Mouse (Mus musculus): ENCODE measurements around the gene Tmprss15.

Gene Tmprss15

DNA sequence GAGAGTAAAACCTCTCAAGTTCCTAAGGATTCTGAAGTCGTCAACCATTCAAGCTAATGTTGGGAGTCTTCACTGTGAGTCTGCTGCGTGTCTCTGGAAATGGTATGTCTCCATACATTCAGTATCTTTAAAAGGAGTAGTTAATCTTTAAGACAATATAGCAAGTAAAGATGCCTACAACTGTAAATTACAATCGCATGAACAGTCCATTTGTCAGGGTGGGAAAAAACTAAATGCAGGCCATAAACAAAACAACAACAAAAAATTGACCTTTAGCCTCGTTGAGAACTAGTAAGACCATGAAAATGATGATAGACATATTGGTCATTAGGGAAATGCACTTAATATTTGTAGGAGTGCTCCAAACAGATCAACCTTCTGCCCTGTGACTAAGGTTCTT, at the start of gene Tmprss15:
Tmprss15 (minus strand) TSS at position 101 of the 400 bp plus-strand sequence.
- no peak for DNase-seq (ENCODE audit: low spot score in 2 of 2)

DNA sequence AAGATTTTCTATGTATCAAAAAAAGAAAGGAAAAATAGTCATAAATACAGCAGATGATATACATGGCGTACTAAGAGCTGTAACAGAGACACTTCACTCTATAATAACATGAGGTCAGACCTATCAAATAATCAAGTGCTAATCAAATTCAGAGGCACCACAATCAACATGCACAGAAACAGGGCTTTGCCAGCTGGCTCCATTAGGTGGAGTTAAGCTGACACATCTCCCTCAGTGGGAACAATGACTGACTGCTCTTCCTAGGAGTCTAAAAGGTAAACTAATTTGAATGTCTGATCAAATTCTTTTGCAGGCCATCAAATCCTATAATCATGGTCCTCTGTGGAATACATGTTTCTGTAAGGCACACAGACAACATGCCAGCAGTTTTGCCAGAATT, 24.0 kb upstream of the Tmprss15 start:
- DNase-seq (ENCODE audit: low spot score in 2 of 2), result no peak

DNA sequence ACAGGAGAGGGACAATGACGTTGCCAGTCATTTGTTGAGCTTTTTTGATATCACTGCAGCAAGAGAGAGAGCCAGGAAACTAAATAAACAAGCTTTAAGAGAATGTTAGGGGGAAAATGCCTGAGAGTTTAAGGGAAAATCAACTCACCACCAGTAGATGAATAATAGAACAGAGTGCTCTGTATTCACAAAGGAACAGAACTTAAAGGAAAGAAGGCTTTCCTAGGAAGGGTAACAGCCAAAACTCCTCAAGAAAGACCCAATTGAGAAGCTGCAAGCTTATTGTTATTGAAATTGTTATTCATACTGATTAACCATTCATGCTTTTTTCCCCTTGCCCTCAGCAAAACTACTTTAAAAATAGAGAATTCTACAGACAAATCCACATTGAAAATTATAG, 18.6 kb upstream of the Tmprss15 start:
- no peak for DNase-seq (ENCODE audit: low spot score in 2 of 2)

DNA sequence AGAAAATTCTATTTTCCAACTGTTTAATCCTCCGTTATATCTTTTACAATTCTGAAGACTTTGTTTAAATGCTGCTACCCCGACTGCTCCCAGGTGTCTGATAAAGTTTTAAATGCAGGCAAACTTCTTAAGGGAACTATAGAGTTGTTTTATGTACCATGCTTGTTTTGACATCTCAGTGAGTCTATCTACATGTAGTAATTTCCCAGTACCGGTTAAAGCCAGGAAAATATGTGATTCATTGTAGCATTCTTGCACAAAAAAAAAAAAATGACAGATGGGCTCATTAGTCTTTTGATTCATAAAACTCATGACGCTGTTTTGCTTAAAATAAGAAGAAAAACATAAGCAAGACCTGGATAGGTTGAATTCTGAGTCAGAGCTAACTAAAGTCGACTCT, 18.1 kb upstream of the Tmprss15 start:
- DNase-seq (ENCODE audit: low spot score in 2 of 2), result no peak

DNA sequence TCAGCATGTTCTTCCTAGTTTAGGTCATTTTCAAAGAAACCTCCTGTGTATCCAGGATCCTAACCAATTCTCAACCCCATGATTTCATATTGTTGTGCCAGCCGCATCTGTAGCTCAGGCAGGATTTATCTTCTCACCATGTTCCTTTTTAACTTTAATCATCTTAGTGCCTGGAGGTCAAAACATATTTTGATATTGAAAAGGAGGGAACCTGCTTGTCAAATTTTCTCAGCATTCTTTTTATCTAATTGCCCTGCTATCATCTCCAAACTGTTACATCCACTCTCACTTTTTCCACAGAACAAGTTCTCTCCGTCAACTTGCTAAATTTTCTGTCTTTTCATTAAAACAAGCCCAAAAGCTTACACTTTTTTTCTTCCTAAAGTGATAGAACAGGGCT, 9.4 kb upstream of the Tmprss15 start:
- no peak for DNase-seq (ENCODE audit: low spot score in 2 of 2)

DNA sequence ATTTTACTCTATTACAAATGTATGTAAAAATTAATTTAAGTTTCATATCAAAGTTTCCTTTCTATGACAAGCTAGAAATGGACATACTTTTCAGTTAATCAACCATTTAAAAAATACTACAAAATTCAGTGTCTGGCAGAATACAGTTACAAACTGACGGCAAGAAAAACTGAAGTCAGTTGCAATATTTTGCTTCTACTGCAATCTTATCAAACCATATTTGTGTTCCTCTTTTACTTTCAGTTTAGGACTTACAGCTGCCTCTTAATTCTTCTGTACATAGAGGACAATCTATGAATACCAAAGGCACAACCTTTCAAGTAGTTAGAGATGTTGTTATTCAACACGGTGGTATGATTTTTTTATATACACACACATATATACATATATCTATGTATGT, 7.4 kb upstream of the Tmprss15 start:
- DNase-seq (ENCODE audit: low spot score in 2 of 2), result no peak

DNA sequence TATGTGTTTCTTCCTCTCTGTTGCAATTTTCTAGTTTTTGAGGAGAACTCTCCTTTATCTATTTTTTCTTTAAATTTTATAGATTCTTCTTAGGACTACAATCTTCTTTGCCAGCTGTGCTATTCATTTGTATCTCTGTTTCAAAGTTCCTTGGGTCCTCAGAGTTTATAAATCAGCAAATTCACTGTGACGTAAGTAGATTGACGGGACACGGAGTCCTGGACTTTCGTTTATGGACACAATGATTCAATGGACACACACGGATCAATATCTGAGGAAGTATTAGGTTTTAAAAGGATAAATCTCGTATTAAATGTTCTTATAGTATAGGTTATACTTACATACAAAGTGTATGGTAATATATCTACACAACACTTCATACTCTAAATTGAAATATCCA, 4.3 kb downstream of the Tmprss15 start:
- no peak for DNase-seq (ENCODE audit: low spot score in 2 of 2)

DNA sequence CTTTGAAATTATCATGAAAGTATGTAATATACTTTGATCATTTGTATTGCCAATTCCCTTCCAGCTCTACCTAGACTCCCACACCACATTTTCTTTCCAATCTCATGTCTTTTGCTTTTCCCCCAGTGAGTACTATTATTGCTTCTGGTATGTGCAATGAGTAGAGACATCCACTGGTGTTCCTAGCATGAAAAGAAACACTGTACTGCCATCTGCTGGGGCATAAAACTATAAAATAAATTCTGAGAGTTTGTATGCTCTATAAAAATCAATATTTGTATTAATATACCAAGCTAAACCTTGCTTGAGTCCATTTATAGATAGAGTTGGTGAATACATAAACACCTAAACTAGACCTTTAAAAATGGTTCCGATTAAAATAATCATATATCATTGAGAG, 27.0 kb downstream of the Tmprss15 start:
- no peak for DNase-seq (ENCODE audit: low spot score in 2 of 2)

DNA sequence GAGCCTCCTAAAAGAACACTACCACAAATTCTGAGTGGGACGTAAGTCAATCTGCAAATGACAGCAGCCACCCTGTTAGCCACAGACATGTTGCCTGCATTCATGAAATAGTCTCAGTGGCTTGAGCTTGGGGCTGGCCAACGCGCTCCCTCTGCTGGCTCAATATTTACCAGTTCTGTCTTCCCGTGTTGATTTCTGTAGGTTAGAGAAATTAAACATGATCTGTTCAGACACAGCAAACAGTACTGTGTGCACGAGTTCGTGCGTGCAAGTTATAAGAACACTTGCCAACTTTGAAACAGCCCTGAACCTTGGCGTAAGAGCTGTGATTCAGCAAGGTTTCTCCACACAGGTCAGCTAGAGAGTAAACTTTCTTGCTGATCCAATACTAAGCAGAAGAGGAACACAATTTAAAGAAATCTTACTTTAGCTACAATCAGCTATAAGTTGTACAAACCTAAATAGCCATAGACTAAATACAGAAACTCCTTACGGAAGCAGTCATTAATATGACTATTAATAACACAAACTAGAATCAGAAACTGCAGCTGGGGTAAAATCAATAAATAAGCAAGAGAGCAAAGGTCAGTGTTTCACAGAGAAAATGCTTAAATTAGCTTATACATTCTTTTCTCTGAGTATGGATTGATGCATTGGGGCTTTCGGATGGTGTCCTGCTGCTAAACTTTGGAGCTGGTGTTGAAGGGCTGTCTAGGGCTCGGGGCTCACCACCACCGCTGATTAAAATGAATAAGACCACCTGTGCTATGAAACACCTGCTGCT, 31.9 kb downstream of the Tmprss15 start:
- peak; percentile 39 to 62 for DNase-seq (ENCODE audit: low spot score in 2 of 2)

DNA sequence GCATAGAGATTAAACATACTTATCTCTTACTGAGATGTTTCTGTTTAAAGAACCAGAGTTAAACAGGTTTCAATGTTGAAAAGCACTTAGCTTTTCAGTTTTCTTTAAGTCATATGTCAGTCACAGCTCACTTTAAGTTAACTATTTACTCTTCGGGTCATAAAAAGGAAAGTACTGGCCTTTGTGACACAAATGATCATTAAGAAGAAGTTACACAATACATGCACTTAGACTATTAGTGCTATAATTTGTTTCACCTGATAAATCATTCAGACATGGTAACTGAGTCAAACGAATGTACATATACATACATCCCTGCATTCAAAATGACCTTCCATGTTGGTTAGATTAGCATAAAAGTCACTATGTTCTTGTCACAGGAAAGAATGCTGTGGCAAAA, 58.3 kb downstream of the Tmprss15 start:
- DNase-seq (ENCODE audit: low spot score in 2 of 2), result no peak

DNA sequence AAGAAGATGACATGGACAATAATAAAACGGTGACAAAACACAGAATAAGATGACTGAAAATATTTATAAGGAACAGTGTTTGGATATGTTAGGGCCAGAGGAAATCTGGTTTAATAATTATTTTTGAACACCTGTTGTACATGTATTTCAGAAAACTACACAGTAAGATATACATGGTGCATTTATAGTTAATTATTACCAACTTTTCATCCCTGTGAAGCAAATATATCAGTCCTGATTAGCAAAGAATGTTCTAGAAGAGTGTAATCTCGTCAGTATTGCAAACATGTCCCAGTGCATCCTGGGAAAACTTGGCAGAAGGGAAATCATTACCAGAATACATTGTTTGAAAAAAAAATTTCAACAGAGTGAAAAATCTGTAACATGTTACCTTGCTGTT, 88.1 kb downstream of the Tmprss15 start:
- no peak for DNase-seq (ENCODE audit: low spot score in 2 of 2)

DNA sequence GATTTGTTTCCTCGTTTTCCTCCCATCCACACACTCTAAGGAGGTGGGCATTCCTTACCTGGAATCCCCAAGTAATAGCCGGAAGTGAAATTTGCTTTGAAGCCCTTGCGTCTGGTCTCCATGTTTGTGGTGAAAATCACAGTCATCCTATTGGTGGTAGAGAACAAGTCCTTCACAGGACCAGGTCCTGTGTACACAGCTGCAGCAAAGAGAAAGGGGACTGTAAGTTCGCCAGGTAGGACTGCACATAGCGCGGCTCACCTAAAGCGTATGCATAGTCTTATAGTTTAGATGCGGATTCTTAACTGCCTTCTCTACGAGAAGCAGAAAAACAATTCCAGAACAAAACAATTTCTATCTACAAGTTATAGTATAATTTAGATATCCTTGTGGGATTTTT, 89.2 kb downstream of the Tmprss15 start:
- DNase-seq (ENCODE audit: low spot score in 2 of 2), result no peak

DNA sequence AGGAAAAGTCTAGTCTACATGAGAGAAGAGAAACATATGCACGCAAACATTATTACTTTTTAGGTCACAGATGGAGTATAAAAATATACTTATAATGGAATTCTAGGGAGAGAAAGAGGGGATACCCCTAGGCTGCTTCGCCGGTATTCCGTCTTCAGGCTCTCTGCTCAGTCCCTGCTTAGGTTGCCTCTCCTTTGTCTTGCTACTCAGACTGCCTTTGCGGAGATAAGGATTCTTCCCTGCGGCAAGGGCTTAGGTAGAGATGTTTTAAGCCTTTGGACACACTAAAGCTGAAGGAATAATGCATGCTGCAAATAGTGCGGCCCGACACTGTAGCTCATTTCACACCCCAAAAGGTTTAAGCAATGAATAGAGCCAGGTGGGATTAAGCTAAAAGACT, 114.5 kb downstream of the Tmprss15 start:
- DNase-seq (ENCODE audit: low spot score in 2 of 2), result no peak

DNA sequence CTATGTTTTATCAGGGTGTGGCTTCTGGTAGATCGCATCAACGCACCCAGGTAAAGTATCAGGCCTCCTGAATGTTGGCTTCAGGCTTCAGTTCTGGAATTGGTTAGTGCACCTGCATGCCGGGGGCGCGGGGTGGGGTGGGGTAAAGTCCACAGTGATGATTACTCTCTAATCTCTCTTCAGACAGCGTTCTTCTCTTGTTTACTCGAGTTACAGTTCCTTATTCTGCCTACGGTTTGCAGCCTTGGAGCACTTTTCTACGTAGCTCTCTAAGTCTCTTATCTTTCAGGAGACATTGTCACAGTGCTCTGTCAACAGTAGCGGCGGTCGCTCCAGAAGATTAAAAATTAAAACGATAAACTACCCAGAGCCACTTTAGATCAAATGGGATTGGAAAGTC, 116.8 kb downstream of the Tmprss15 start:
- DNase-seq (ENCODE audit: low spot score in 2 of 2), result no peak

DNA sequence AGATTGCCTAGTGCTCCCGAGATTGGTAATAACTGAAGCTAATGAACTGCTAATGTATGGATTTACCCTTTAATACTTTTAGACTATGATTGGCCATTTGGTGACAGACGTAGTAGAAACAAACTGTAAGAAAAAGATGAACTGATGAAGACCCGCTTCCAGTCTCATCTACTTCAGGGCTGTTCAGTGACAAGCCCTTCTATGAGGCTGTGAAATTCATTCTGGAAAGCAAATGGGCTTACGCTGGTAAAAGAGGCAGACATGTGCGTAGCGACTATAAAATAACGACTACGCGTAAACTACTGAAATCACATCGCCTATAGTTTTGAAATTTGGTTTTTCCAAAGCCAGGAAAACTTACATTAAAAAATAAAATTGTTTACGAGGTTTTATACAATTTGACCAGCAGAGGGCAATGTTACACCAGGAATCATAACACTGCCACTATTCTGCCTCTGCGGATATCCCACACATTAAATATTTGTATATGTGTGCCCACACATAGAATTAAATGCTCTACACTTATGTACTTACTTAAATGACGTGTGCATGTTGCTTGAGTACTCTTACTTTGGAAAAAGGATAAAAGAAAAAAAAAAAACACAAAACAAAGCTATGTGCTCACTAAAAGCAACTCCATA, 121.7 kb downstream of the Tmprss15 start:
- DNase-seq (ENCODE audit: low spot score in 2 of 2), result no peak

DNA sequence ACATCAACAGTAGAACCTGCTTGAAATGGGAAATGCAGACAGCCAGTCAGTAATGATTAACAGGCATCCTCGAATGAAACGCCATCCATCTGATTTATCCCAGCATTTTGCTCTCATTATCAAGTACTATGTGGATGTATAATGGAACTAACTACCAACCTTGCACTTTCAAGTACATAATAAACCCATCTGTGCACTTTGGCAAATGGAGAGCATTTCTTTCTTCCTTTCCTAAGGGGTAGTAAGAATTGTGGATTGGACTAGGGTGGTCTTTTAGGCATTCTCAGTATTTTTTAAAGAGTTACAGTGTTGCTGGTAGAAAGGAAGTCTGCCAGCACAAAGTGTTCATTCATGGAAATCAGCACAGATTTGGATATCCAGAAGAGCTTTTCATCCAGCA, 133.5 kb downstream of the Tmprss15 start:
- no peak for DNase-seq (ENCODE audit: low spot score in 2 of 2)

DNA sequence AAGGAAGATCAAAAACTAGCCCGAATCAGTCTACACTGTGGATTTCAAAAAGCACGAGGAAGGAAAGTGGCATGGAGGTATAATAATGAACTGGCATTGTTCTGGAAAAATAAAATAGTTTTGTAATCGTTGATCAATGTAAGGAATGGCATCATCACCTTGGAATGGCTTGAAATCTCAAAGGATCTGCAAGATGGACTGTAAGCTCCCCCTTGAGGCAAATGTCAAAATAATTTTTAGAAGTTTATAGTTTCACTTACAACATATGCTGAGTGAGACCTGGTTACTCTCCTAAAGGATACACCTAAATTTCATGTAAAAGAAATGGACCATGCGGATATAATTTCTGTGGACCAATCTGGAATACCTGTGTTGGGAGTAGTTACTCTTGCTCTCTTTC, 140.5 kb downstream of the Tmprss15 start:
- DNase-seq (ENCODE audit: low spot score in 2 of 2), result no peak

DNA sequence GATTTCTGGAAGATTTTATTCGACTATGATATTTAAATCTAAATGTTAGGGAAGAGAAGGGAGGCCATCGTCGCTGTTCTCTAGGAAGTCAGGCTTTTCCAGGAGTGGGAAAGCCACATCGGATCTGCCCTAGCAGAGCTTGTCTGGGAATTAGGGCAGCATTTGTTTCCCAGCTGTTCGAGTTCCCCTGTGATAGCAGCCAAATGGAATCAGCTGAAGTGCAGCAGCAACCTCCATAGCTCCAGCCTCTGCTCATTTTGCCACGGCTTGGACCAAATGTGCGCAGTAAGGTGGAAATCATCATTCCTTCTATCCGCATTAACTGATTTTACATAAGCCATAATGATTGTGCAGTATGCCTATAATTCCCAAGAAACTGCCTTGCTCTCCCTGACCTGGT, 153.1 kb downstream of the Tmprss15 start:
- no peak for DNase-seq (ENCODE audit: low spot score in 2 of 2)

DNA sequence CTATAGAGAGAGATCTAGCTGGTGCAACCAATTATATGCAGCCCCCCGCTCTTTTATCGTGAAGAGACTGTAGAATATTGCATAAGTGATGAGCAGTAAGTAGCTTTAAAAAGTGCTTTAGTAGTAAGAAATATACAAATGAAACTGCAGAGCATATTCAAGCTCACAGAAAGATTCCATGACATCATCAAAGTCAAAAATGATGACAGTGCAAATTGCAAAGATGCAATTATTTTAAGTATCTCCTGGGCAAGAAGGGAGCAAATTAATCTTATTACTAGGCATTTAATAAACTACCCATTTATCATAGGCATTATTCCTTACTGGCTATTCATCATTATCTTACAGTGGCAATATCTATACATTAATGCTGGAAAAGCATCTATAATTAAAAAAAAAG, 156.6 kb downstream of the Tmprss15 start:
- no peak for DNase-seq (ENCODE audit: low spot score in 2 of 2)

DNA sequence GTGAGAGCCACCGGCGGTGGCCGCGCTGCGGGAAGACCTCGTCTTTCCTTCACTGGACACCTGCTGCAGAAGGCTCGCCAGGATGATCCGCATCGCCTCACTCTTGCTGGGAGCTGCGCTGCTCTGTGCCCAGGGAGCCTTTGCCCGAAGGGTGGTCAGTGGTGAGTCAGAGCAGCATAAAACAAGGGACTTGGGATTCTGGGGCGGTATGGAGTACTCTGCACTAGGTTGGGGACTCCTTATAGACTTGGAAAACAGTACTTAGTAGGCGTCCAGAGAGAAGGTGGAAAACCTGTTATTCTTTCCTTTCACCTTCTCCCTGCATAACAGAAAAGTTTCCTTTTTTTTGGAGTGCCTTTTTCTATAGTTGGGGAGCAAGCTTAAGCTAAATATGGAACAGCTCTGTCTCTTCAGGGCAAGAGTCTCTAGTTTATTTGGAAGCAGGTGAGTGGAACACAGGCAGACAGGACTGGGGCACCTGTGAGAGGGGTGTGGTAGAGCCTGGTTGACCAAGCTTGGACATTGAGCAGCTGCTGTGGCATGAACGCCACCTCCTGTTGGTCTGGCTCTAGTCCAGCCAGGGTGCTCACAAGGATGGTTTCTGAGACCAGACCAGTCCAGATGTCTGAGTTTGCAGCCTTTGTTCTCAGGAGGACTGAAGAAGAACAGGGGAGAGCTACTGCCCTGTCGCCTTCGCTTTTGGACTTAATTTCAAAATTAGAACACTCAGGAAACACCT, 159.4 kb downstream of the Tmprss15 start:
- no peak for DNase-seq (ENCODE audit: low spot score in 2 of 2)

DNA sequence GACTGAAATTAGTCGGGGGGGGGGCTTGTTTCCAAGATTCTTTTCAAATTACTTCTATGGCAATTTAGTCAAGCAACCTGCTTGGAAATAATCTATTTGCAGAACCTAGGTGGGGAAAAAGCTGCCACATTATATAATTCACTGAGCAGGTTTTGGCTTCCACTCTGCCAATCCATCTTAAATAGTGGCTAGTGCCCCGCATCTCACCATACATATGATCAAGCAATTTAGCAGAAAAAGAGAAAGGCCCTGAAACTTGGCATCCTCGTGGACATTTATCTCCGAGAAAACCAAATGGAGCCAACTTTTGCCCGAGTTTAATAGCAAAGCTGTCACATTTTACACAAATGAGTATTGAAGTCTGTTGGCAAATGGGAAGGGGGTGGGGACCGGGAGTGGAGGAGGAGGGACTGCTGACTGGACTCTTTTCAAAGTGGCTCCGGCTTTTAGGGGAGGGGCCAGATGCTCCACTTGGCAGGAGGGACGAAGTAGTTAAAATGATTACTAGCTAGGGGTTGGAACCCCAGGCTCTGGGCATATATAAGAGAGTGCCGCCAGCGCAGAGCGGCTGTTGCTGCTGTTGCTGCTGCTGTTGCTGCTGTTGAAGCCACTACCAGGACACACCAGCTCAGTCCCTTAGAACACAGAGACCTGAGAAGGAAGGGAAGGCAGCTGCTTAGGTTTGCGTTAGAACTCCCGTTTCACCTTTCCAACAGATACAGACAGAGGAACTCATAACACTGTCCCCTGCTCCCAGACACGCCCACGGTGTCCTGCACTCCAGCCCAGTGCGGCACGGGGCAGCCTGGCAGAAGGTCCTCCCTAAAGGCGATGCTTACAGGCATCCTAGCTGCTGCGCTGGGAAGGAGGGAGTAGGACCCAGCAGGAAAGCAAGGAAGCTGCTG, 160.3 kb downstream of the Tmprss15 start, which contains the start of gene Chodl:
Chodl (plus strand) TSS at position 567 of the 905 bp plus-strand sequence.
- peak; percentile 42 to 47 for DNase-seq (ENCODE audit: low spot score in 2 of 2)

DNA sequence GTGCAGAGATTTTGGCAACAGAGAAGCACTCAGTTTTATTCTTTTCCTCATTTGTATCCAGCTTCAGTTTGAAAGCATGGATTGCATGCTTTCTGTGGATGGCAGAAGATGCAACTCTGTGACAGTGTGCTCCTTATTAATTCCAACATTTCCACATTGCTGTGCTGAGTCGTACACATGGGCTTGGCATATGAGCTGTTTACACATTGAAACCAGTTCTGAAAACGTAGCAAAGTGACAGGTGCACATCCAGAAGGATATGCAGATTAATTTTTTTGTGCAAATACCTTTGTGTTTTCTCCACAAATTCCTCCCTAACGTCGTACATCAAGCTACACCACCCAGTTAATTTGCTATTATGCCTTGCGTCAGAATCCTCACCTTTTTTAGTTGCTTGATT, 168.3 kb downstream of the Tmprss15 start:
- DNase-seq (ENCODE audit: low spot score in 2 of 2), result no peak

All from right cerebral cortex, postnatal 10 days (tissue).